Mouse (Mus musculus) MEL (cell line): ENCODE measurements at regions not wholly inside any gene's neighbourhood (a gene's known extent, or its start where the extent isn't known, plus 50 kb on each side); places are given as distances from the start of the nearest gene placed in this dataset.

ENCODE experiments used
- CHD1 ChIP-seq: IDR thresholded peaks from 2 replicates; pipeline ENCODE4 v1.6.1; 2012; ENCODE audit warnings: low read depth, mild to moderate bottlenecking, inconsistent platforms, low read length, improper control_type of control experiment
- CTCF ChIP-seq, 3 experiments: IDR thresholded peaks in 2 of 3; conservative IDR thresholded peaks in 1 of 3; 2 replicates each; pipeline ENCODE4 v1.5.1; 2011 to 2012; ENCODE audit warnings: low read length in 3 of 3, low read depth in 2 of 3, mild to moderate bottlenecking in 2 of 3, improper control_type of control experiment in 1 of 3, inconsistent platforms in 1 of 3, mixed read lengths in 1 of 3, moderate library complexity in 1 of 3; ENCODE audit not compliant: control insufficient read depth in 1 of 3, insufficient read depth in 1 of 3, poor library complexity in 1 of 3, severe bottlenecking in 1 of 3
- EP300 ChIP-seq, 2 experiments: IDR thresholded peaks; 2 replicates each; pipeline ENCODE4 v1.6.1; 2011; ENCODE audit warnings: improper control_type of control experiment in 2 of 2, low read length in 2 of 2, low read depth in 1 of 2, mild to moderate bottlenecking in 1 of 2
- HCFC1 ChIP-seq: IDR thresholded peaks from 2 replicates; pipeline ENCODE4 v1.6.1; 2012; ENCODE audit warnings: low read depth, mild to moderate bottlenecking, inconsistent platforms, low read length, improper control_type of control experiment, moderate library complexity
- MEF2A ChIP-seq: IDR thresholded peaks from 2 replicates; pipeline ENCODE4 v1.6.1; 2014; ENCODE audit warnings: low read depth, mild to moderate bottlenecking, inconsistent platforms, low read length, improper control_type of control experiment; ENCODE audit not compliant: poor library complexity, insufficient replicate concordance, severe bottlenecking; ENCODE audit errors: extremely low read depth
- POLR2A ChIP-seq, 2 experiments: IDR thresholded peaks; 2 replicates each; pipeline ENCODE4 v1.6.1; 2011 to 2012; ENCODE audit warnings: low read length in 2 of 2, mild to moderate bottlenecking in 2 of 2, control low read depth in 1 of 2, improper control_type of control experiment in 1 of 2, low read depth in 1 of 2, moderate library complexity in 1 of 2; ENCODE audit not compliant: control insufficient read depth in 1 of 2, insufficient read depth in 1 of 2, poor library complexity in 1 of 2

DNA sequence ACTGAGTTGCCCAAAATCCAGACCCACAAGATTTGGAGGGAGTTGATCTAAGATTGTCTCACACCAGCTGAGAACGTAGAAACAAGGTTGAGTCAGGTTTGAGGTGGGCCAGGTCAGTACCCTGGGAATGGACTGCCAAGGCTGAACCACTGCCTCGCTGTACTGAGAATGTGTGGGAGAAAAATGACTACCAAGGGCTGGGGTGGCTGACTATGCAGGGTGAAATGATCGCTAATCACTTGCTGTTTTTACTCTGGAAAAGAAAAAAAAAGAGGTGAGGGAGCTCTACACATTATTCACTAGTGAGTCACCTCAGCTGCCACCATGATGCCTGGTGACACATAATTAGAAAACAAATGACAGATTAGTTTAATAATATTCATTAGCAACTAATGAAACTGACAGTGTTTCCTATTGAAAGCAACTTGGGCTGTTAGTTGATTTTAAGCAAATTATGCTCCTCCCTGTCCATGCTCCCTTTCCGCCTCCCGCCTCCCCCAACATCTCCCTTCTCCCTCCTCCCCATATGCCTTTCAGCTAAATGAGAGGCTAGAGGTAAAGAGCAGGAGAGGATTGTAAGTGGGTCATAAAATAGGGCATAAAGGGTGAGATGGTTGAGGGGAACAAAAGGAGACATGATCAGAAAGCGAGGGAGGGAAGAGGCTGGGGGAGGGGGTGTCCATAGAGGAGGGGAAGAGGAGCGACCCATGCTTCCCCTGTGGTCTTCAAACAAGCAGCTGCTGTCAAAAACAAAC is 110.8 kb downstream of the Psat1 start:
- no peak for TF ChIP-seq POLR2A (IDR thresholded peaks at IDR 0.05; ENCODE audit: control insufficient read depth in 1 of 2, insufficient read depth in 1 of 2, low read depth in 1 of 2, low read length in 2 of 2, poor library complexity in 1 of 2)
- TF ChIP-seq HCFC1 = no peak
- no peak for TF ChIP-seq CHD1
- no peak for TF ChIP-seq EP300 (IDR thresholded peaks at IDR 0.05; ENCODE audit: low read depth in 1 of 2, low read length in 2 of 2)
- TF ChIP-seq CTCF (IDR thresholded peaks at IDR 0.05 in 2 of 3, conservative IDR thresholded peaks at IDR 0.05 in 1 of 3; ENCODE audit: control insufficient read depth in 1 of 3, insufficient read depth in 1 of 3, low read depth in 2 of 3, low read length in 3 of 3, poor library complexity in 1 of 3, severe bottlenecking in 1 of 3) = no peak
- TF ChIP-seq MEF2A = no peak
